Mouse (Mus musculus) limb, embryonic 14.5 days (tissue): ENCODE data around the gene Grk5. TPM values are rescaled to one million over a fixed set of nuclear protein-coding genes. Genes with fewer than 3 reads are reported as not detected.

Experiments used
- ATAC-seq: fragments of 200-750 bp; cut with Nextera tagmentation; 2 replicates; pipeline ENCODE4 v1.8.0; 2017; ENCODE audit warnings: low read depth, moderate number of reproducible peaks, moderate TSS enrichment; ENCODE audit not compliant: low FRiP score
- DNase-seq: peaks from one replicate; pipeline ENCODE4 v3.0.0-alpha.2; 2015; ENCODE audit warnings: low spot score
- H3K27ac ChIP-seq: fragments of 300-500 bp; sonication (generic); replicated peaks from 2 replicates; pipeline ENCODE4 v1.5.1; 2014; ENCODE audit warnings: low read depth, mild to moderate bottlenecking, low read length, moderate library complexity, mixed read lengths
- H3K27me3 ChIP-seq: fragments of 300-500 bp; sonication (generic); 2 replicates; pipeline ENCODE4 v1.6.1; 2014; ENCODE audit warnings: low read length, mixed read lengths; ENCODE audit not compliant: control insufficient read depth, insufficient read depth
- H3K36me3 ChIP-seq: fragments of 300-500 bp; sonication (generic); 2 replicates; pipeline ENCODE4 v1.6.1; 2014; ENCODE audit warnings: mild to moderate bottlenecking, low read length, moderate library complexity, mixed read lengths; ENCODE audit not compliant: control insufficient read depth, insufficient read depth
- H3K4me1 ChIP-seq: fragments of 300-500 bp; sonication (generic); 2 replicates; pipeline ENCODE4 v1.6.1; 2014; ENCODE audit warnings: antibody characterized with exemption, low read length, mixed read lengths; ENCODE audit not compliant: control insufficient read depth, insufficient read depth
- H3K4me2 ChIP-seq: fragments of 300-500 bp; sonication (generic); replicated peaks from 2 replicates; pipeline ENCODE4 v1.6.1; 2014; ENCODE audit warnings: low read depth, mild to moderate bottlenecking, low read length, moderate library complexity; ENCODE audit not compliant: severe bottlenecking
- H3K4me3 ChIP-seq: fragments of 300-500 bp; sonication (generic); replicated peaks from 2 replicates; pipeline ENCODE4 v1.5.1; 2014; ENCODE audit warnings: low read length
- H3K9ac ChIP-seq: fragments of 300-500 bp; sonication (generic); 2 replicates; pipeline ENCODE4 v1.6.1; 2014; ENCODE audit warnings: mild to moderate bottlenecking, low read depth, low read length, moderate library complexity; ENCODE audit not compliant: severe bottlenecking
- H3K9me3 ChIP-seq: fragments of 300-500 bp; sonication (generic); 2 replicates; pipeline ENCODE4 v1.6.1; 2016; ENCODE audit warnings: low read length; ENCODE audit not compliant: control insufficient read depth
- POLR2A ChIP-seq: fragments of 200-500 bp; IDR thresholded peaks from 2 replicates; pipeline ENCODE4 v1.8.0; 2012; ENCODE audit warnings: inconsistent platforms, mild to moderate bottlenecking, moderate library complexity, borderline replicate concordance; ENCODE audit not compliant: insufficient read depth, insufficient read length; ENCODE audit errors: extremely low read depth
- WGBS: fragments of 180-500 bp; shearing (Covaris S2); extraction: QIAGEN DNeasy Blood & Tissue Kit; methylation state at CpG from one replicate; pipeline ENCODE4 v1.1.7; 2014; 5-methylcytosine and 5-hydroxymethylcytosine counted together
- polyA plus RNA-seq, 2 experiments: library from polyadenylated mRNA; depleted of rRNA in 1 of 2; stranded (reverse) in 1 of 2; unstranded in 1 of 2; fragments of >200 nt; fragmentation: Nextera tagmentation in 1 of 2; extraction: Ambion mirVana in 1 of 2; gene quantifications; 2 replicates each; pipeline versions ENCODE4 v1.2.1 to v1.2.3; 2012 to 2014

Gene Grk5
- polyA plus RNA-seq, 2 experiments, result 3.2 to 3.8 TPM

DNA sequence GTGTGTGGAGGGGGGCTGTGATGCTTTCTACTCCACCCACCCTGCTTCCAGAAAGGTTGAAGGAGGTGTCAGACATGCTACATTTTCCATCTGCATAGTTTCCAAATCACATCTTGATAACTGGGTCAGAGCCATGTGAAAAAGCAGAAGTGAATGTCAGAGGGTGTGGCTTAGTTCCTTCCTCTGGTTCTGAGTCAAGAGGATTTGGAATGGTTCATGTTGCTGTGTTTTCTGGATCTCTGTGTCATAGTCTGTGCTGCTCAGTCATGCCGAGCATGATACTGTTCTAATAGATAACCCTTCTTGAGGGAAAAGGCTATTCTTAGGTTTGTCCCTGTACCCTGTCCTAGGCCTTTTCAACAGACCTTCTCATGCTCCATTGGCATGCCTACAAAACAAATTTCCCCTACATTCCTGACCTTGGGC lies 50.4 kb downstream of the Grk5 start:
- Histone ChIP-seq H3K9me3 (no peaks in the 10 kb centered on the region), H3K4me3 (no peak overlapping the region), H3K27ac (no peak overlapping the region), H3K4me2 (no peak overlapping the region), H3K9ac (no peak overlapping the region), H3K27me3 (no peaks in the 10 kb centered on the region), H3K36me3 (no peaks in the 10 kb centered on the region), H3K4me1 (no peaks in the 10 kb centered on the region)
- TF ChIP-seq POLR2A, result no peak
- peak; percentile 39 for DNase-seq
- WGBS, result 78% methylated on average over 1 of the region's 1 CpGs
- no peak for ATAC-seq

DNA sequence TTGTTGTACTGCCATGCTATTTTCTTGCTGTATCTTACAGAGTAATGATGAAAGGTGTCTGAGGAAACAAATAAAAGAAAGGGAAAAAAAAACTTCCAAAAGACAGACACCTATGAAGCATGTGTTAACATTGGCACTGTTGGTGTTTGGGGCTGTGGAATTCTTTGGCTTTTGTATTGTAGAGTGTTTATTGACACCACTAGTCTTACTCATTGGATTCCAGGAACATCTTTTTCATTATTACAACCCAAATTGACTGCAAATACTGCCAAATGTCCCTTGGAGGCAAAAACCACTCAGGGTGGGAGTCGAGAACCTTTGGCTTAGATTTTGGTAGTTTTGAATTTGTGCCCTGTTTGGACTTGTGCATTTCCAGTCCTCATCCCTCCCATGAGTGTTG lies 51.3 kb downstream of the Grk5 start:
- DNase-seq (no peak), ATAC-seq (no peak)
- no peak overlapping the region for H3K9ac ChIP-seq
- no peak overlapping the region for H3K4me3 ChIP-seq
- no peak for TF ChIP-seq POLR2A
- no peaks in the 10 kb centered on the region for H3K27me3 ChIP-seq
- no peaks in the 10 kb centered on the region for H3K9me3 ChIP-seq
- no peaks in the 10 kb centered on the region for H3K4me1 ChIP-seq
- no peak overlapping the region for H3K4me2 ChIP-seq
- no peak overlapping the region for H3K27ac ChIP-seq
- 81% methylated on average over 1 of the region's 1 CpGs for WGBS
- no peaks in the 10 kb centered on the region for H3K36me3 ChIP-seq

DNA sequence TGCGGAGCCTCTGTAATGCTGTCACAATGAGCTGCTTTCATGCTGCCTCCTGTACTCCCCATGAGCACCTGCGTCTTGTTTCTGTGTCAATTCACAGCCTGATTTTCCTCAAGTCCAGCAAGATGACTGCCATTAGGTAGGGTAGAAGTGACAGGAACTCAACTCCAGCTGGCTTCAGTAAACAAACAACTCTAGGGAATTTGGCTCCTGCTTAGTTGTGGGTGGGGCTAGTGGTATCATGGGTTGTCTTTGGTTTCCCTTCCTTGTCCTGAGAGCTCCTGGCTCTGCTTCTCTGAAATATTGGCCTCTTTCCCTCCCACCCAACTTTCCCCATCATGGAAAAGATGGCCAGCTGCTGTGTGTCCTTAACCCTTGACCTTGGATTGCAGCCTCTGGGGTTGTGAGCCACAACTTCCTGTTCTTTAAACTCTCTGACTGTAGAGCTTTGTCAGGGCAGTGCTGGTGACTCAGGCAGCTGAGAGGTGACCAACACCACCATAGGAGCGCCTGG lies 56.3 kb downstream of the Grk5 start:
- Histone ChIP-seq H3K4me2 (no peak overlapping the region), H3K4me1 (no peaks in the 10 kb centered on the region), H3K27me3 (no peaks in the 10 kb centered on the region), H3K4me3 (no peak overlapping the region), H3K9ac (no peak overlapping the region), H3K27ac (no peak overlapping the region), H3K9me3 (no peaks in the 10 kb centered on the region), H3K36me3 (no peaks in the 10 kb centered on the region)
- no peak for ATAC-seq
- TF ChIP-seq POLR2A, result no peak
- no peak for DNase-seq
- WGBS, result 60% methylated on average over 3 of the region's 3 CpGs

DNA sequence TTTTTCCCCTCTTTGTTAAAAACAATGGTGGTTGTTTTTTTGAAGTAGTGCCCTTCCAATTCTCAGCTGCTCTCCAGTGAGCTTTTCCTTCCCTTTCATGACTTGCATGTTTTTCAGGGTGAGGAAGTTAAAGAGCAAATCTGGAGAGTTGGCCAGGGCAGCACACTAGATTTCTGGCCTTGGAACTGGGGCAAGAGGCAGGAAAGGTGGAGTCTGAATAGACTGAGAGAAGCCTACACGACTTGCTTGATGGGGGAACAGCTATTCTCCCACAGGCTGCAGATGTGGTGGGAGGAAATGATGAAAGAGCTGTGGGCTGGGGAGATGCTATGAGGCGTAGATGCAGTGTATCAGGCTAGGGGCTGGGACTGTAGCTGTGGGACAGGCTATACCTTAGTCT lies 57.1 kb downstream of the Grk5 start:
- Histone ChIP-seq H3K9ac (no peak overlapping the region), H3K27ac (no peak overlapping the region), H3K4me2 (no peak overlapping the region), H3K9me3 (no peaks in the 10 kb centered on the region), H3K27me3 (no peaks in the 10 kb centered on the region), H3K4me3 (no peak overlapping the region), H3K36me3 (no peaks in the 10 kb centered on the region), H3K4me1 (no peaks in the 10 kb centered on the region)
- ATAC-seq, result no peak
- 67% methylated on average over 2 of the region's 2 CpGs for WGBS
- no peak for DNase-seq
- TF ChIP-seq POLR2A, result no peak

DNA sequence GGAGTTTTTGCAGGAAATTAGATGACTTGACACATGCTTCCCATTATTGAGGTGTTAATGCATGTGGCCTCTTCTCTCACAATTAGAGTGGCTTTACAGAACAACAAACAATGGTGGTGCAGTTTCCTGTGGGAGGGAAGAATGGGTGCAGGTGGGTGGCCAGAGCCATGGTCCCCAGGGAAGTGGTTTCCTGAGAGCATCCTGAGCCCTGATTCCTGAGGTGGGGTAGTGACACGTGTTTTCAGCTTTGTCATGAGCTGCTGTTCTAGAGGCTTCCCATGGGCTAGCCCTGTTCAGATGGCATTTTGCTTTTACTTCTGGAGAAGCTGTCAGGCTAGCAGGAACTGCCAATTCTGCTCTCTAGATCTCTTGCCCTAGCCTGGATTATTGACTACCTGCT lies 59.4 kb downstream of the Grk5 start:
- WGBS, result 18% methylated on average over 1 of the region's 1 CpGs
- no peak for TF ChIP-seq POLR2A
- Histone ChIP-seq H3K27me3 (no peaks in the 10 kb centered on the region), H3K4me2 (no peak overlapping the region), H3K9ac (no peak overlapping the region), H3K4me1 (0 out of 2 replicates have a peak, but pooled peaks cover 3% of the 10 kb centered on the region), H3K4me3 (no peak overlapping the region), H3K9me3 (no peaks in the 10 kb centered on the region), H3K27ac (0 out of 2 replicates have a peak overlapping the region, but pooled peaks have one; percentile 0), H3K36me3 (no peaks in the 10 kb centered on the region)
- ATAC-seq (no peak), DNase-seq (no peak)
